Mouse (Mus musculus): Measurements from ENCODE around the gene BC048562. TPM values are rescaled to one million over a fixed set of nuclear protein-coding genes. Genes with fewer than 3 reads are reported as not detected.
A peak's percentile ranks its signal among the peaks of the same experiment; 100 is the strongest.

The BC048562 gene
- total RNA-seq, 2 experiments from 2014 or later: not detected

DNA sequence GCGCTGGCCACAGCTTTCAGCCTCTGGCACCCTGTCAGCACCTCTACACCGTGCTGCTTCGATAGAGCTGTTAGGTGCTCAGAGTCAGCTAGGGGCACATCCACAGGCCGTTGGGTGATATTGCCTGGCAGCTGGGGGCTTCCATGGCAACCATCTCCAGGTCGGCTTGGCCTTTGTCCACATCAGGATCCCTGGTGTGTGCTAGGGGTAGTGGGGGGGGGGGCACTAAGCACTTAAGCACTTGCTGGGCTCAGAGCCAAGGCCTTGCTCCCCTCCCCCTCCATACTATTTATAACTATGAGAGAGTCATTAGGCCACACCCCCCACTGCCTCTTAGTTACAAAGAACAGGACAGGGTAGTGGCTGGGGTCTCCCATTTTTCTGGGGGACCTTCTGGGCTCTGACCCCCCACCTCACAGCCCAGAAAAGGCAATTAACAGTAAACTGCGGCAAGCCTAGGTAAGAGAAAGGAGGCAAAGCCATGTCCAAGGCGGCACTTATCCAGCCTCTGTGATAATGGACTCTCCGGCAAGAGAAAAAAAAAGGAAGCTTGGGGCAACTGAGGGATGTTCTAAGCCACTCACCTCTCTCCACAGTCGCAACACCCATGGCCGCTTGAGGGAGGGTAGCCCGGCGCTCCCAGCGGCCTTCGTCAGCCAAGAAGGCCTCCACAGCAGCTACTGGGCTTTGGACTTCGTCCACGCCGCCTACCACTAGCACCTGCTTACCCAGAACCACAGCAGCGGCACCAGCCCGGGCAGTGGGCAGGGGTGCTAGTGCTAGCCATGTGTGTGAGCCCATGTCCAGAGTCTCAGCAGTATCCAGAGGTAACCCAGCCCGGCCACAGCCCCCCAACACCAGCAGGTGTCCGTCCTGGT is 14.2 kb downstream of the BC048562 start:
- peak; percentile 27 for DNase-seq

- DNase-seq: no peak
Observed at GRCm38 (mm10) chr9:108451170-108451493, 14.8 kb downstream of the BC048562 start.

- DNase-seq: no peak
Observed at GRCm38 (mm10) chr9:108451519-108452160, 15.4 kb downstream of the BC048562 start.

- DNase-seq: peak; percentile 94
Observed at GRCm38 (mm10) chr9:108452291-108452906, 16.1 kb downstream of the BC048562 start.

- DNase-seq: no peak
Observed at GRCm38 (mm10) chr9:108452911-108453310, 16.6 kb downstream of the BC048562 start.

DNA sequence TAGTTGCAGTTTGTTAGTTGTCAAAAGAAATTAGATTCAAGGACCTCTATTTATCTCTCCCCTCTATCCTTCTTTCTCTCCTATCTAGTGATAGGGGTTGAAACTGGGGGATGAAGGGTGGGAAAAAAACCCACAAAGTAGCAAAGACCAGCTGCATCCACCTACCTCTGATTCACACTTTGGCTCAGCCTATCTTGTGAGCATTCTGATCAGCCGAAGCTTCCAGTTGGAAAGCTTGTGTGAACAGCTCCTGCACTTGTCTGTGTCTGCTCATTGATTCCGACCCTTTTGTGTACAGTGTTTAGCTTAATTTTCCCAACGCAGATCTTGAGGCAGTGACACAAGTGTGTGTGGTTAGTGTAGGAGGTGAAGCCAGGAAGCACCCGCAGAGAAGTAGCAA is 17.2 kb downstream of the BC048562 start:
- DNase-seq: no peak

DNA sequence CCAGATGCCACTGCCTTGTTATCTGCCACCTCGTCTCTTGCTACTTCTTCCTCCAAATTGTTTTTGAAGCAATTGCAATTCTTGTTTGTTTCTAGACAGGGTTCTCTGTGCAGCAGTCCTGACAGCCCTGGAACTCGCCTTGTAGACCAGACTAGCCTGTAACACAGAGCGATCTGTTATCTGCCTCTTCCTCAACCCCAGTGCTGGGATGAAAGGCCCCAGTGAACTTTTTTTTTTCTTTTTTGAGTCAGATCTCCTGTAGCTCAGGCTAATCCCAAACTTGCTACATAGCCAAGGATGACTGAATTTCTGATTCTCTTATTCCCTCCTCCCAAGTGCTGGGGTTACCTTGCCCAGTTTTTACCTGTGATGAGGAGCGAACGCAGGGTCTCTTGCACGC is 18.1 kb downstream of the BC048562 start:
- DNase-seq: no peak

DNA sequence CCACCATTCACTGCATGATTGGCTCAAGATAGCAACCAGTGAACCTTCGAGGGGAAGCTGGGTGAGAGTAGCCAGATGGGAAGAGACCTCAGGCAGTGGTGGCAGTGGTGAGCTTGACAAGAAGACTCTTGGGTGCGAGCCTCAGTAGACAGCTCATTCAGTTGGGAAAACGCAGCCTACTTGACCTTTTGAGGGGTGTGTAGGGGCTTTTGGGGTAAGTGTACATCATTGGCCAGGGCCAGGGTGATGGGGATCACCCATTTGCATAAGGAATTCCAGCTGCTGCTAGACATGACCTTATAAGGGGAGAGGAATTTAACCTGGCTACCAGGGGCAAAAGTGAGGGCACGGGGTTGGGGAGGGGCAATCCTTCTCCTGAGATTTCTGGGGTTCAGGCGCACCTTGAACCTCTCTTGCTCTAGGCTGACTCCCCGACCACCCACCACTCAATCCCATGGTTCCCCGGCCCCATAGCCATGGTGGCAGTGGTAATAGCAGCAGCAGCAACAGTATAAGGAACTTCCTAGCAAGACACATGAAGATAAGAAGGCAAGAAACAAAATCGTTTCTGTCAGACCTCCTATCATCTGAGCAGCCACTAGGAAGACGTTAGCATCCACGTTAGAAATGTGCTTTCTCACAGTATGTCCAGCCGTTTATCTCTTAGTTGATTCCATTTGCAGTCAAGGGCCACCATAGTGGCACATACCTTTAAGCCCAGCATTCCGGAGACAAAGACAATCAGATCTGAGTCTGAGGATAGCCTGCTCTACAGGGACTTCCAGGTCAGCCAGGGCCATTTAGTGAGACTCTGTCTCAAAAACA is 19.7 kb downstream of the BC048562 start:
- no peak for DNase-seq

DNA sequence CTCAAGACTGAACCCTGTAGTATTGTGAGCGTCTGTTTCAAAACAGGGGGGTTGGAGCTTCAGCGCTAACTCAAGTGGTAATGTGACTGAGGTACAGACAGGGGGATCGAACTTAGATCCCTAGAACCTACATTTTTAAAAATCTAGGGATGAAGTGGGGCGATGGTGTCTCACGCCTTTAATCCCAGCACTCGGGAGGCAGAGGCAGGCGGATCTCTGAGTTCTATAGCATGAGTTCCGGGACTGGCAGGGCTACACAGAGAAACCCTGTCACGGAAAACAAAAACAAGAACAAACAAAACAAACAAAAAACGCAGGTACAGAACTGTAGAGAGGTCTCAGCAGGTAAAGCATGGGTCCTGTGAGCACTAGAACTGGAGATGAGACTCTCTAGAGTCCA is 20.7 kb downstream of the BC048562 start:
- no peak for DNase-seq

GRCm38 (mm10) chr9:108459939-108460318 is 23.6 kb downstream of the BC048562 start:
- DNase-seq: no peak

- peak; percentile 88 for DNase-seq
Observed at GRCm38 (mm10) chr9:108460319-108461178, 24.3 kb downstream of the BC048562 start, which contains the start of gene Ccdc71. Ccdc71 (plus strand) TSS chr9:108460527.

- DNase-seq: no peak
Observed at GRCm38 (mm10) chr9:108461181-108461631, 24.9 kb downstream of the BC048562 start, which contains the start of gene Klhdc8b. Klhdc8b (minus strand) TSS chr9:108461581.

GRCm38 (mm10) chr9:108461675-108462074 is 25.4 kb downstream of the BC048562 start:
- no peak for DNase-seq

DNA sequence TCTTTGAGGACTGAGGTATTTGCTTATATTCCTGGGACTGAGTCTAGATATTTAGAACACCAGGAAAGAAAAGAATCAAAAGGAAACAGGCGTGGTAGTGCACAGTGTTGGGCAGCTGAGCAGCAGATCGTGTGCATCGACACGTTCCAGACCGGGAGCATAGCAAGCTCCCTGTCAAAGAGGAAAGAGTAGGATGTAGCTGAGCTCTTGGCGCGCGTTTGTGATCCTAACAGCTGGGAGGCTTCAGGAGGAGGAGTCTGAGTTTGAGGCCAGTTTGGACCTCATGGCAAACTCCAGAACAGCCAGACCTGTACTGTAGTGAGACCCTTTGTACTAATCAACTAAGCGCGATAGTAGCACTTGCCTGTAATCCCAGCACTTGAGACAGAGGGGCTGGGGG is 25.9 kb downstream of the BC048562 start:
- no peak for DNase-seq

DNA sequence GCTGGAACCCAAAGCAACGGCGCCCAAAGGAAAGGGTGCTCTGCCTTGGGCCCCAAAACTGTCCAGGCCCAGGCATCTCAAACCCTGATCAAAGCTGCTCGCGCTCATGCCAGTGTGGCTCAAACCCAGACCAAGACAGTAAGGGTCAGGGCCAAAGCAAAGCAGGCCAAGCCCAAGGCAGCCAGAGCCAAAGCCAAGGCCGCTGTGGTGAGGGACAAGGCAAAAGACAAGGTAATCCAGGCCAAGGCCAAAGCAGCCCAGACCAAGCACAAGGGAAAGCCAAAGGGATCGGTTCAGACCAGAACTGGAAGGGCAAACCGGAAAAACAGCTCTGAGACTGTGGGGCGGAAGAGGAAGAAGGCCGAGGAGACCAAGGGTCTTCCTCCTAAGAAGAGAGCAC is 27.4 kb downstream of the BC048562 start:
- DNase-seq: no peak

- DNase-seq: no peak
Observed at GRCm38 (mm10) chr9:108466219-108466618, 29.9 kb downstream of the BC048562 start.

DNA sequence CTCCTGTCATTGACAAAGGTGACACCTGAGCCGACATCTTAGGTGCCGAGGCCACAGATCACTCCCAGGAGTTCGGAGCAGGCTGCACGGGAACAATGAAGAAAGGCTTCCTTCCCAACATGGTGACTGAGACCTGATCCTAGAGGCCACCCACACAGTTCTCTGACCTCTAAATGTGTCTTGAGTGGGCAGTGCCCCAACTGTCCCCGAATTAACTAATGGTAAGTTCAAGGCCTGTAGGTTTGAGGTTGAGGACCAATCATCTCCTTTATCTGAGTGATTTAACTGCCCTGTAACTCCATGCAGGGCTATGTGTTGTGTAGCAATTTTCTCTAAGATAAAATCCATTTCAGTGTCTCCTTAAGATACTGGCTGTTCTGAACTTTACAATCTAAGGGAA is 33.1 kb downstream of the BC048562 start:
- no peak for DNase-seq

DNA sequence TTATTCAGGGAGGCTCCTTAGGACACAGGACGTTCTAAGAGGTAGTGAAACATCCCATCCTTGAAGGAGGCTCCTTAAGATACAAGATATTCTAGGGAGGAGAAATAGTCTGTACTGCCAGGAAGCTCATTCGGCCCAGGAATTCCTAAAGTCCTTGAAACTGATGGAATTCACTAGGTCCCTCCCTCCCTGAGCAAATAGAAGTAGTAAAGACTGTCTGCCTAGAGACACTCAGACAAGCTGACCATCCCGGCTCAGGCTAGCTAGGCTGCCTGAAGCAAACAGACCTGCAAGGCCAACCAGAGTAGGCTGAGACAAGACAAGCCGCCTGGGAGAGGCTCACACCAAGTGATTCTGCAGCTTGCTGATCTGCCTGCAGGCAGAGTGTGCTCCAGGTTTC is 33.6 kb downstream of the BC048562 start:
- DNase-seq: no peak

- no peak for DNase-seq
Observed at GRCm38 (mm10) chr9:108474528-108474927, 38.2 kb downstream of the BC048562 start.

DNA sequence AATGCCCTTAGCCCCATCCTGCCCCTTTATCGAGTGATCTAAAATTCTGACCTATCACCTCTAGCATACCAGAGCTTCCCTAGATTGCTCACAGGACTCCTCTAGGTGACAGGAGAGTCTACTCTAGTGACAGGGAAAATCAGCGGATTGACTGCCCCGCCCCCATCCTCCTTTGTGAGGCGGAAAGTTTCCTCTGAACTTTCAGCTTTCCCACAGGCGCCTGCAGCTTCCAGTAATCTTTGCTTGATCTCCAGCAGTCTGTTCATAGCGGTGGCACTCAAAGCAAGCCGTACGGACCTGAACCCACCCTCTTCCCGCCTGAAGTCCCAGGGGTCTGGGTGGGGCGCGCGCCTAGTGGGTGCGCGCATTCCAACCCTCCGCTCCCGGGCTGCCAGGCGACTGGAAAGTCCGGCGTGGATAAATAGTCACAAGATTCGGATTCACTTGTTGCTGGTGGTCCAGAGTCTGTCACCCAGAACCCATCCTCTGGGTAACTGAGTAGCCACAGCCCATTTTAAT is 42.4 kb downstream of the BC048562 start:
- peak; percentile 86 for DNase-seq

DNA sequence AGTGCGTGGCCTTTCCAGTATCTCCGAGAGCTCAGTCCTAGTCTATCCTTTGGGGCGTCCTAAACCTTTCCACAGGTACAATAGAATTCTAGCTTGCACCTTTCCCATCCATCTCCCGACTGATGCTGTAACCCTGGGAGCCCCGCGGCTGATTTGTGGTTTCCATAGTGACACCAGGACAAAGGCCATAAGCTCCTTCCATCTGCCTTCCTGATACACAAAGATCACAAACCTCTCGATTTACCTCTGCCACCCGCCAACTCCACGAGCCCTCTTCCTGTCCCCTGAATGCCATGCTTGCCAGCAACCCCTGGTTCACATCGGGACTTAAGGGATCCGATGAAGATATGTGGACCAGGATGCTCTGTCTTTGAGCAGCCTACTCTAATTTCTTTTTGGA is 43.0 kb downstream of the BC048562 start:
- peak; percentile 25 for DNase-seq
